25 mouse cellular contexts compared by ENCODE assay signal in the genomic region with DNA sequence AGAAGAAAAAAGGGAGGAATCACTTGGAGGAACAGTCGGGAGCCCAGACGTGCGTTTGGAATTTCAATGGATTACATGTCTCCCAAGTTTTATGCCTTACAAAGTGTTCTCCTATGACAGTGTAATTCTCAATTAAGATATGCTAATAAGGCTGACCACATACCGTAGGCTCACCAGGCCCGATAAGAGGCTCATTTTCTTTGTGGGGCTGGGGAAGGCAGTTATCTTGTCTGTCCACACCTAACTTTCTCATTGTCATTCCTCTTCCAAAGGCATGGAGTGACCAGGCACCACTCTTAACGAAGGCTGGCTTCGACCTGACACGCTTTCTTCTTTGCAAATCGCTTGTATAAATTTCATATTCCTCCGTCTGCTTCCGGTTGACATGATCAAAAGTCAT. TPM values are rescaled to one million over a fixed set of nuclear protein-coding genes. Genes with fewer than 3 reads are reported as not detected.
DNase-seq lines count a peak whose midpoint lies in the region; ATAC-seq lines count a peak whose summit lies in the region.
"Had no signal": no experiment of that assay in that cellular context is flagged by ENCODE, and none has a peak within 500 bp of the region (broad histone marks: within the 10 kb centered on the region; RNA-seq: fewer than 3 reads in every experiment).

No protein-coding gene starts in this region.

- H3K4me3 ChIP-seq in hindbrain, embryonic 10.5 days, result no peak overlapping the region
- no peak overlapping the region for H3K4me3 ChIP-seq in hindbrain, embryonic 14.5 days (replicated peaks; ENCODE audit: low read length)
- no peak overlapping the region for H3K4me3 ChIP-seq in liver, embryonic 15.5 days (replicated peaks)
- H3K4me3 ChIP-seq: embryonic facial prominence, embryonic 13.5 days; gastrocnemius, adult 2 months; heart, embryonic 10.5 days; intestine, embryonic 15.5 days; limb, embryonic 10.5 days had no signal

- no peaks in the 10 kb centered on the region for H3K36me3 ChIP-seq in hindbrain, embryonic 10.5 days
- no peaks in the 10 kb centered on the region for H3K36me3 ChIP-seq in hindbrain, embryonic 14.5 days (replicated peaks; ENCODE audit: control insufficient read depth, insufficient read depth)
- H3K36me3 ChIP-seq in liver, embryonic 15.5 days (replicated peaks), result no peaks in the 10 kb centered on the region
- H3K36me3 ChIP-seq: embryonic facial prominence, embryonic 13.5 days; heart, embryonic 10.5 days; intestine, embryonic 15.5 days; limb, embryonic 10.5 days had no signal

- H3K4me2 ChIP-seq in hindbrain, embryonic 14.5 days (replicated peaks), result no peak overlapping the region
- H3K4me2 ChIP-seq in liver, embryonic 15.5 days, result peak overlapping the region; percentile 30
- H3K4me2 ChIP-seq: embryonic facial prominence, embryonic 13.5 days; intestine, embryonic 15.5 days had no signal

- intact Hi-C loops in gastrocnemius, postnatal 14 days (cut with DNase I; ENCODE audit: low total_unique reads), result no loop called here

- no peaks in the 10 kb centered on the region for H3K27me3 ChIP-seq in hindbrain, embryonic 10.5 days (ENCODE audit: insufficient read depth, poor library complexity, severe bottlenecking)
- no peaks in the 10 kb centered on the region for H3K27me3 ChIP-seq in hindbrain, embryonic 14.5 days (ENCODE audit: control insufficient read depth, insufficient read depth, low read length)
- no peaks in the 10 kb centered on the region for H3K27me3 ChIP-seq in liver, embryonic 15.5 days
- H3K27me3 ChIP-seq: intestine, embryonic 15.5 days had no signal

- H3K4me1 ChIP-seq in hindbrain, embryonic 10.5 days (replicated peaks), result peaks cover 4% of the 10 kb centered on the region; the same call in 1 of the 2 replicates
- no peaks in the 10 kb centered on the region for H3K4me1 ChIP-seq in hindbrain, embryonic 14.5 days (replicated peaks; ENCODE audit: control insufficient read depth, insufficient read depth, low read length)
- H3K4me1 ChIP-seq in liver, embryonic 15.5 days (replicated peaks), result 0 out of 2 replicates have a peak, but pooled peaks cover 18% of the 10 kb centered on the region
- H3K4me1 ChIP-seq: embryonic facial prominence, embryonic 13.5 days; intestine, embryonic 15.5 days; limb, embryonic 10.5 days had no signal

- H3K9me3 ChIP-seq in hindbrain, embryonic 10.5 days, result no peaks in the 10 kb centered on the region
- no peaks in the 10 kb centered on the region for H3K9me3 ChIP-seq in hindbrain, embryonic 14.5 days (ENCODE audit: control insufficient read depth, low read length)
- H3K9me3 ChIP-seq in liver, embryonic 15.5 days (replicated peaks), result no peaks in the 10 kb centered on the region
- H3K9me3 ChIP-seq: embryonic facial prominence, embryonic 13.5 days; heart, embryonic 10.5 days; intestine, embryonic 15.5 days; limb, embryonic 10.5 days had no signal

- H3K9ac ChIP-seq in hindbrain, embryonic 14.5 days, result no peak overlapping the region
- no peak overlapping the region for H3K9ac ChIP-seq in liver, embryonic 15.5 days
- H3K9ac ChIP-seq: embryonic facial prominence, embryonic 13.5 days; intestine, embryonic 15.5 days had no signal

- ATAC-seq in hindbrain, embryonic 14.5 days (ENCODE audit: low FRiP score), result no peak
- peak; percentile 38 for ATAC-seq in common myeloid progenitor, adult 5-6 weeks (replicated peaks; ENCODE audit: low read depth, poor library complexity, severe bottlenecking)
- peak; percentile 79 for ATAC-seq in liver, embryonic 15.5 days (ENCODE audit: insufficient read depth)
- ATAC-seq: forebrain, embryonic 14.5 days; hindbrain, embryonic 16.5 days; intestine, embryonic 15.5 days; lung, postnatal 0 days had no signal

- 92% methylated on average over 11 of the region's 11 CpGs for WGBS in hindbrain, embryonic 10.5 days
- 84% methylated on average over 11 of the region's 11 CpGs for WGBS in hindbrain, embryonic 14.5 days
- 31% methylated on average over 11 of the region's 11 CpGs for WGBS in liver, embryonic 15.5 days (ENCODE audit: insufficient replicate concordance)

- DNase-seq in hindbrain, embryonic 10.5 days (ENCODE audit: low spot score), result no peak
- DNase-seq in hindbrain, embryonic 14.5 days (ENCODE audit: low spot score), result no peak
- no peak for DNase-seq in cerebellum, adult 9-10 months
- DNase-seq in gastrocnemius, postnatal 14 days, result no peak
- DNase-seq in yolk sac, embryonic 10.5 days (ENCODE audit: low spot score), result no peak
- DNase-seq: adrenal gland, postnatal 36 days; cerebellum, adult 11-12 months; cerebellum, postnatal 14 days; gastrocnemius, adult 2 months; heart, postnatal 4 days; kidney, adult 8-10 months; kidney, postnatal 10 days; midbrain, embryonic 14.5 days; right cerebral cortex, postnatal 14 days; spleen, adult 18-20 months had no signal

- H3K27ac ChIP-seq in hindbrain, embryonic 10.5 days, result 0 out of 2 replicates have a peak overlapping the region, but pooled peaks have one; percentile 35
- no peak overlapping the region for H3K27ac ChIP-seq in hindbrain, embryonic 14.5 days
- H3K27ac ChIP-seq in liver, embryonic 15.5 days (replicated peaks), result no peak overlapping the region
- H3K27ac ChIP-seq: embryonic facial prominence, embryonic 13.5 days; gastrocnemius, adult 2 months; intestine, embryonic 15.5 days; limb, embryonic 10.5 days had no signal

RNA-seq across cellular contexts. Expression of a gene that starts 42.7 kb away (rescaled TPM):
- polyA plus RNA-seq in hindbrain, embryonic 10.5 days (2016; fragmentation: Nextera tagmentation; extraction: Ambion mirVana), result 6.2 and 10.5 TPM in 2 replicates
- 4.9 and 5.3 TPM in 2 replicates for polyA plus RNA-seq in hindbrain, embryonic 14.5 days (2014; fragmentation: Nextera tagmentation; extraction: Ambion mirVana)
- 2.7 and 5.4 TPM in 2 replicates for total RNA-seq in common myeloid progenitor, adult 5-6 weeks (2017)
- polyA plus RNA-seq in liver, embryonic 15.5 days (2015; fragmentation: Nextera tagmentation; extraction: Ambion mirVana), result 2.1 and 2.5 TPM in 2 replicates
- total RNA-seq in gastrocnemius, postnatal 14 days (2021), result 100 to 1,000 TPM in 1 of 2 experiments, 10 to 100 TPM in 1; 83.9 to 105 TPM
- total RNA-seq: granulocyte monocyte progenitor cell, adult 5-6 weeks had no signal
